Mouse (Mus musculus): Measurements from ENCODE around the gene Tmem239. TPM values are rescaled to one million over a fixed set of nuclear protein-coding genes. Genes with fewer than 3 reads are reported as not detected.
A peak's percentile ranks its signal among the peaks of the same experiment; 100 is the strongest.

Gene Tmem239
- total RNA-seq, 2 experiments from 2014 or later: not detected

GRCm38 (mm10) chr2:130408194-130408593 lies 1.9 kb downstream of the Tmem239 start:
- intact Hi-C loops (cut with DNase I): no loop called here

GRCm38 (mm10) chr2:130411558-130412495 lies 5.5 kb downstream of the Tmem239 start:
- intact Hi-C loops (cut with DNase I): loop anchor here (2.0 to 10.0 kb wide), 2 partner anchors 119 to 237 kb away; partner anchors contain the start of gene Snrpb
- peak; percentile 66 for DNase-seq (ENCODE audit: low spot score)

More at GRCm38 (mm10) chr2:130408194-130408593, 1.9 kb downstream of the Tmem239 start:
- DNase-seq (ENCODE audit: low spot score): no peak

- intact Hi-C loops (cut with DNase I): loop anchor here (10.0 kb wide), 1 partner anchor 238 kb away; the partner anchor contains the start of gene Snrpb
- no peak for DNase-seq (ENCODE audit: low spot score)
These were observed 6.5 kb downstream of the Tmem239 start for GRCm38 (mm10) chr2:130412775-130413174.

- DNase-seq (ENCODE audit: low spot score): no peak
- intact Hi-C loops (cut with DNase I): loop anchor here (10.0 kb wide), 1 partner anchor 239 kb away; the partner anchor contains the start of gene Snrpb
These were observed 8.0 kb downstream of the Tmem239 start for GRCm38 (mm10) chr2:130414094-130414856.

GRCm38 (mm10) chr2:130421781-130422620 lies 15.7 kb downstream of the Tmem239 start:
- intact Hi-C loops (cut with DNase I): loop anchor here (10.0 kb wide), 1 partner anchor 243 kb away; the partner anchor contains the start of genes Ddrgk1 and Itpa
- no peak for DNase-seq (ENCODE audit: low spot score)

GRCm38 (mm10) chr2:130423397-130424125 lies 17.3 kb downstream of the Tmem239 start:
- peak; percentile 53 for DNase-seq (ENCODE audit: low spot score)

GRCm38 (mm10) chr2:130424126-130424853 lies 18.0 kb downstream of the Tmem239 start, which contains the start of the genes Vps16 and Pced1a:
TSS of gene Vps16 (plus strand) at chr2:130424339.
TSS of gene Pced1a (minus strand) at chr2:130424701.
- intact Hi-C loops (cut with DNase I): loop anchor here (2.0 to 10.0 kb wide), 2 partner anchors 27 to 241 kb away; partner anchors contain the start of genes Ddrgk1, Itpa and Ptpra
- peak; percentile 84 for DNase-seq (ENCODE audit: low spot score)

More at GRCm38 (mm10) chr2:130423397-130424125, 17.3 kb downstream of the Tmem239 start:
- intact Hi-C loops (cut with DNase I): loop anchor here (2.0 to 10.0 kb wide), 2 partner anchors 27 to 241 kb away; partner anchors contain the start of genes Ddrgk1, Itpa and Ptpra

- intact Hi-C loops (cut with DNase I): loop anchor here (2.0 to 10.0 kb wide), 2 partner anchors 26 to 240 kb away; partner anchors contain the start of genes Ddrgk1, Itpa and Ptpra
- DNase-seq (ENCODE audit: low spot score): no peak
These were observed 18.8 kb downstream of the Tmem239 start for GRCm38 (mm10) chr2:130425112-130425511.

GRCm38 (mm10) chr2:130429851-130430250 lies 23.6 kb downstream of the Tmem239 start:
- intact Hi-C loops (cut with DNase I): loop anchor here (10.0 kb wide), 1 partner anchor 235 kb away; the partner anchor contains the start of genes Ddrgk1 and Itpa
- DNase-seq (ENCODE audit: low spot score): no peak

- intact Hi-C loops (cut with DNase I): no loop called here
- no peak for DNase-seq (ENCODE audit: low spot score)
These were observed 24.2 kb downstream of the Tmem239 start for GRCm38 (mm10) chr2:130430484-130430883.

GRCm38 (mm10) chr2:130432157-130432556 lies 25.9 kb downstream of the Tmem239 start:
- intact Hi-C loops (cut with DNase I): no loop called here
- no peak for DNase-seq (ENCODE audit: low spot score)

- intact Hi-C loops (cut with DNase I): no loop called here
- DNase-seq (ENCODE audit: low spot score): no peak
These were observed 26.9 kb downstream of the Tmem239 start for GRCm38 (mm10) chr2:130433152-130433551.

GRCm38 (mm10) chr2:130436769-130437168 lies 30.5 kb downstream of the Tmem239 start:
- no peak for DNase-seq (ENCODE audit: low spot score)
- intact Hi-C loops (cut with DNase I): no loop called here

- intact Hi-C loops (cut with DNase I): no loop called here
- DNase-seq (ENCODE audit: low spot score): no peak
These were observed 32.6 kb downstream of the Tmem239 start for GRCm38 (mm10) chr2:130438861-130439260.

GRCm38 (mm10) chr2:130439840-130440480 lies 33.7 kb downstream of the Tmem239 start:
- no peak for DNase-seq (ENCODE audit: low spot score)
- intact Hi-C loops (cut with DNase I): no loop called here

GRCm38 (mm10) chr2:130442162-130442561 lies 35.9 kb downstream of the Tmem239 start:
- no peak for DNase-seq (ENCODE audit: low spot score)
- intact Hi-C loops (cut with DNase I): no loop called here

- intact Hi-C loops (cut with DNase I): loop anchor here (5.0 kb wide), 1 partner anchor 74 kb away; no protein-coding TSS in a partner anchor
- DNase-seq (ENCODE audit: low spot score): no peak
These were observed 42.2 kb downstream of the Tmem239 start for GRCm38 (mm10) chr2:130448449-130448848.

All from heart, postnatal 25 days (tissue).